Mouse (Mus musculus) 416B (cell line): ENCODE data around the gene Senp2.

Experiments
- DNase-seq: peaks from one replicate; pipeline ENCODE4 v3.0.0; 2011; ENCODE audit warnings: low read depth

Senp2 gene

DNA sequence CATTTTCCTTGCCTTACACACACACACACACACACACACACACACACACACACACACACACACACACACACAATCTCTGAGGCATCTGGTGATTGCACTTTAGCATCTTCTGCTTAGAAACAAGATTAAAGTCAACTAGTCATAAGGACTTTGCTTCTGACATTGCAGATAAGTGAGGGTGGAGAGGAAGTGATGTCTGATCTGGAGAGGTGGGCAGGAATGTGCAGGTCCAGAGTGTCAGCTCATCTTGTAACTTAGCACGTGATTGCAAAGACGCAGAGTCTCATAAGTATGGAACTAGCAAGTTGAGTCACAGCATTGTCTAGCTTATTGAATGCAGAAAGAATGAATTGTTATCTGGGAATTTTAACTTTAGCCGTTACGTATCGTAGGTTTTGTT lies 18.2 kb downstream of the Senp2 start:
- no peak for DNase-seq

DNA sequence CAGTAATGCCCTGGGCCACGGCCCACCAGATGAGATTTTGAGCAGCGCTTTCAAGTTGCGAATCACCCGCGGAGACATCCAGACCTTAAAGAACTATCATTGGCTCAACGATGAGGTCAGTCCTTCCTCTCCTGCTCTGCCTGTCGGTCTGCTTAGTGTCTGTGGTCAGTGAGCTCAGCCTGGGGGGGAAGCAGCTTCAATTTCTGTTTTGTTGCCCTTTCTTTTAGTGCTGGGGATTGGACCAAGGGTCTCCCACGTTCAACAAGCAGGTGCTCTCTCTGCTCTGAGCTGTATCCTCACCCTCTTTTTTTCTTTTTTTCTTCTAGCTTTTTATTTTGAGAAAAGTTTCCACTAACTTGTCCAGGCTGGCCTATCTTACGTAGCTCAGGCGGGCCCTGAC lies 29.3 kb downstream of the Senp2 start:
- peak; percentile 42 for DNase-seq

DNA sequence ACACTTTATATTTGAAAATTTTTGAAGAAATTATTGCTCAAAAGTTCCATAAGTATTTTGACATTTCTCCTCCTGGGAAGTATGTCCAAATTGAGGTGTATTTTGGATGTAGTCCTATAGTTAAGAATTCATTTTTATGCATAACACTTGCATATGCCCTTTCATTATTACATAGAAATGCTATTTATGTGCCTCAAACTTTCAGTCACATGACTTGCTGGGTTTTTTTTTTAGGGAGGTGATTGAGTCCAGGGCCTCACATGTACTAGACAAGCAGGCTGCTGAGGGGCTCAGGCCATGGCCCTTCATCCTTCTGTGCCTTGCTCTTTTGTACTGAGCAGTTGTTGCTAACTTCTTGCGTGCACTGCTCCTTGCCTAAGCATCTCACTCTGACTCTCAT lies 30.7 kb downstream of the Senp2 start:
- DNase-seq = no peak

DNA sequence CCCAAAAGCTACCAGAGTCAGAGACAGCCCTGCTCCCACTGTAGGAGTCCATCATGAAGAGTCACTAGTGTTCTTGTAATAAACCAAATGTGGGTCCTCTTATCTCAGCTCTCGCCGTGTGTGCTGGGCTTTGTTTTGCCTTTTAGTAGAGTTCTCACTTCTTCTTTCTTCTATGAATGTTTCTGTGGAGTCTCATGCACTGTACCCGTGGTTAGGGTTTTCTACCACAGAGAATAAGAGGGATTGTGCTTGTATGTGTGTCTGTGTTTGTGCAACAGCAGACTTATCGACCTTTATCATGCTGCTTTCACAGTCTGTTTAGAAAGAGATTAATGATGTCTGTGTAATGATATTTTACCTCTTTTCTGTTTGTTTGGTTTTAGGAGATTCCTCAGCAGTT lies 34.5 kb downstream of the Senp2 start:
- DNase-seq = no peak

DNA sequence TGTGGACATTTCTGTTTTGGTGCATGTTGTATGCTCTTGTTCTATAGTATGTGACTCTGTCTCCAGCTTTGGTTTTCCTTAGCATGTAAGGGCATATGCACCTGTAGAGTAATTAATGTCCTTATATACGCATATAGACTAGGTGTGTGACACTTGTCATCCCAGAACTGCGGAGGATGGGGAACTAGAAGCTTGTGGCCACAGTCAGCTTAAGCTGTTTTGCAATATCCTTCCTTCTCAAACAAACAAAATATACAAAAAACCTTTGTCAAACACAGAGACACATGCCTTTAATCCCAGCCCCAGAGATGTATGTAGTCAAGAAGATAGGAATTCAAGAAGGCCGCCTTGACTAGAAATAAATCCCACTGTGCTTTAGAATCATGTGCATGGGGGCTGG lies 36.6 kb downstream of the Senp2 start:
- peak; percentile 36 for DNase-seq

DNA sequence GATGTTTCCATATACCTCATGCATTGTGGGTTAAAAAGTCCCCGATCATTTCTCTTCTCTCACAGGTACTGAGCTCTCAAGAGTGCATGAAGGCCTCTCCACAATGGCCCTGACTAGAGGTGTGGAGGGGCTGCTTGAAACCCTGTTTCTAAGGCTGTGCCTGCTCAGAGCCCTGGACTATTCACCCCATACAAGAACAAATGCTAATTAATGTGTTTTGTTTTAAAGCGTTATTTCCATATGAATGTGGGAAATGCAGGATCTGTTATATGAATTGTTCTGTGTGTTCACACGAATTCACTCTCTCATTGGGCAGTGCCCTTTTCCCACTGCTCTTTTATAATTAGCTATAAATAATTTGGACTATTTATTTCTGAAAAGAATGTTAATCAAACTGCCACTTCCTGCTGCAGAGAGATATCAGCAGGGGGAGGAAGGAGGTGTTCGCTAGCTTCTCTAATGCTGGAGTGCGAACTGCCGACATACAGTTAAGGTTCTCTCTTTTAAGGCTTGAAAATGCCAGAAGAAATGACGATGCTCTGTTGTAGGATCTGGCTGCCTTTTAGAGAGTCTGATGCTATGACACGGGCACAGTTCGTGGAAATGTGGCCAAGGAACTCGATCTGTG lies 37.6 kb downstream of the Senp2 start:
- DNase-seq = no peak

DNA sequence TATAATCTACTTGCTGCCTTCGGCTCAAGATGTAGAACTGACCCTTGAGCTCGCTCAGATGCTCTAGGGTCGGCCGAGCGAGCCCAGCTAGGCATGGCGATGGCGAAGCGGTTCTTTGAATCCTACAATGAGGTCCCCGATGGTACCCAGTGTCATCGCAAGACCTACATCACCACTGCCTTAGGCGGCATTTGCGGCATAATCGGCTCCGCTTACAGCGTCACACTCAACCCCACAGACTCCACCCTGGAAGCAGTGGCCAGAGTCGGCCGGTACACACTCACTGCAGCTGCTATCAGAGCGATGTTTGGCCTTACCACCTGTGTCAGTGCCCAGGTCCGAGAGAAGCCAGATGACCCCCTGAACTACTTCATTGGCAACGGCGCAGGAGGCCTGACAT lies 44.1 kb downstream of the Senp2 start:
- no peak for DNase-seq

DNA sequence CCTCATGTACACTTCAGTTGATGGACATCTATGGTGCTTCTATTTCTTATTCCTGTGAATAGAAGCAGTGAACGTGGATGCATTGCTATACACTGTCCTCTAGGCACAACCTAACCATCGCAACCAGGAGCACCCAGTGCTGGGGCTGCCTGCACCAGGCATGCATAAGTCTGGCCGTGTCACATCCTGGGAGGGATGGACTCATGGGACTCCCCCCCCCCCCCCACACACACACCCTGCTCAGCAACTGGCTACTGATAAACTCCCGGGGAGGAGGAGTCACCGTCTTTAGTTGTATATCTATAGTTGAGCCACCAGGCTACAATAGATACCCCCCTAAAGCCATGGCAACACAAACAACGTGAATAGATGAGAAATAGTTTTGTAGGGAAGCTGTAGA lies 48.2 kb downstream of the Senp2 start:
- no peak for DNase-seq

DNA sequence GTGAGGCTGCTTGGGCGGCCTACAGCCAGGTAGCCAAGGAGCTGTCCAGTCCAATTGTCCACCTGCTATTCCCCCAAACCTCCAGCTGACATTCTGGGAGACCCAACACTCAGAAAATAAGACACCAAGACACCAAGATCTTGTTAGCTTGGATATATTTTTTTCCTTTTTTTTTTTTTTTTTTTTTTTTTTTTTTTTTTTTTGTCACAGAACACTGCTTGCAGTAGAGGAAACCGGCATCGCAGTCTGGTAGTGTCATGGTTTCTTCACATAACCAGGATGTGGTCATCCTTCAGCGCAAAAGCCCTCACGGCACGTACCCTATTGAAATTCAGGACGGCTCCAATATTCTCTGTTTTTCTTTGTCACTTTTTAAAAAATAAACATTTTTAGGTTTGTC lies 49.6 kb downstream of the Senp2 start:
- DNase-seq = no peak

DNA sequence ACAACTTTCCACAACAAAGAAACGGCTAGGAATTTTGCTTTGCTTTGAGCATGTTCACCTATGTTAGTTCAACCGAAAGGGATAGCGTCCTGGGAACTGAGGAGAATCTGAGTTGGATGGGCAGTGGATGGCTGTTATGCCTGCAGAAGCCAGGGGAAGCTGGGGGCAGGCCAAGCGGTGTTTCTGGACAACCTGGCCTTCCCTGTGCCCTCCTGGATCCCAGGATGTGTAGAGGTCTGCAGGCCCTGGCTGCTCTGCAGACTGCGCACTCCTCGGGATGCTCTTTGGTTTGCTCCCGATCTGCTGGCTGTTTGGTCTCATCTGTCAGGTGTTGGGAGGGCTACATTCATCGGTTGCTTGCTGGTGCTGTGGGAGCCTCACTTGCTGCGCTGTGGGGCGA lies 51.1 kb downstream of the Senp2 start:
- no peak for DNase-seq

DNA sequence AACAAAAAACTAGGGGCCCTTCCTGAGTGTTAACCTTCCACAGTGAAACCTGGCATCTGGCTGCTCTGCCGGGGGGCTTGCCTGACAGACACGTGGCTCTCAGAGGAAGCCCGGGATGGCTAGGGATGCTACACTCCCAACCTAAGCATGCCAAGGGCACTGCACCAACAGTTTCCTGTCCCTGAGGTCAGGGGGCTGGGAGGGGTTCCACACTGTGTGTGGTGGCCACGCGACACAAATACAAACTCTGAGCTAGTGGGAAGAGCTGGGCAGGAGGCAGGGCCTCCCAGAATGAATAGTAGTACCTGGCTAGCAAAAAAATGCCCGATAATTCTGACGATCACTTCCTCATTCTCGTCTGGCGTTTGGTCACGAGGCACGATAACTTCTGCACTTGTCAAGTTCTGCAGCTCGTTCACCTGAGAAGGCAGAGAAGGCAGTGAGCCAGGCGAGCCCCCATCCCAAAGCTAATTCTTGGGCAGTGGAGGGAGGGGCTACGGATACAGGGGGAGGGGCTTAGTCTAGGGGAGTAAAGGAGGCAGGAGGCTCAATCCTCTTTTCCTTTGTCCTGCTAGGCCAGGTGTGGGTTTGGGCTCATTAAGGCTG lies 52.4 kb downstream of the Senp2 start:
- peak; percentile 61 for DNase-seq

DNA sequence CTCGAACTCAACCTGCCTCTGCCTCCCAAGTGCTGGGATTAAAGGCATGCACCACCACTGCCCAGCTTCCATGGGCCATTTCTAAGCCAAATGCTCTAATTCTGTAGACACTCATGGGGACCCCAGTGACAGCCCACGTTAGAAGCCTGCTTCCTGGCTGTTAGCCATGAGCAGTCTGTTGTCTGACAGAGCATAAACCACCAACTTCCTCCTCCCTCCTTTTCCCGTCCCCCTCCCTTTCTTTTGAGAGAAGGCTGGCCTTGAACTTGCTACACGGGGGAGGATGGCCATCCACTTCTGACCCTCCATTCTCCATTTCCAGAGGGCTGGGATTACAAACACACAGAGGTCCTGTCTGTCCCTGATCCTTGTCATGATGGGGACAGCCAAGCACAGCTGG lies 53.0 kb downstream of the Senp2 start:
- peak; percentile 73 for DNase-seq

DNA sequence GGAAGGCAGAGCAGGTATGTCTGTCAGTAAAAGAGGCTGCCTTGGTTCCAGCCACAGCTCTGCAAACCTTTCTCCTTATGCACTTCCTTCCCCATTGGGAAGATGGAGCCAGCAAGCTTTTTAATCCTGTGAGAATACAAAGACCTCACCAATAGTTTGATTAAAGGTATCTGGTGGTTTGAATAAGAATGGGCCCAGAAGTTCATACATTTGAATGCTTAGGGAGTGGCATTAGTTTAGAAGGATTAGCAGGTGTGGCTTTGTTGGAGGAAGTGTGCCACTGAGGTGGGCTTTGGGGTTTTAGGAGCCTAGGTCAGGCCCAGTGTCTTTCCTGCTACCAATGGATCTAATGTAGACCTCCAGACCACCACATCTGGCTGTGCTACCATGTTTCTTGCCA lies 56.3 kb downstream of the Senp2 start:
- DNase-seq = no peak

DNA sequence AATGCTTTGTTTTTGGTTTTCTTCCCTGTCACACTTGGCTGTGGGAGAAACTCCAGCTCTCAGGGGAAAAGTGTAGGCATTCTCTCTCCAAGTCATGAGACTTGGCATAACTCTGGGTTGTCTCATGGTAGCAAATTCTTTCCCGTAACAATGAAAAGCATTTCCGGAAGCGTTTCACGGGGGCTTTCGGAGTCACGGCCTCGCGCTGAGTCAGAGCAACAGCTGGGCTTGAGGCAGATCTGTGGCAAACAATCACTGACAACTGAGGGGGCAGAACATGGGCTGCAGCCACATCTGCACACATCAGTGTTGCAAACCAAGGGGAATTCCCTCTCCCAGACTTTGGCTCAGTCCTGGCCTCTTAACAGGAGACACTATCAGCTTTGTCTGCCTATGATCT lies 58.1 kb downstream of the Senp2 start:
- no peak for DNase-seq

DNA sequence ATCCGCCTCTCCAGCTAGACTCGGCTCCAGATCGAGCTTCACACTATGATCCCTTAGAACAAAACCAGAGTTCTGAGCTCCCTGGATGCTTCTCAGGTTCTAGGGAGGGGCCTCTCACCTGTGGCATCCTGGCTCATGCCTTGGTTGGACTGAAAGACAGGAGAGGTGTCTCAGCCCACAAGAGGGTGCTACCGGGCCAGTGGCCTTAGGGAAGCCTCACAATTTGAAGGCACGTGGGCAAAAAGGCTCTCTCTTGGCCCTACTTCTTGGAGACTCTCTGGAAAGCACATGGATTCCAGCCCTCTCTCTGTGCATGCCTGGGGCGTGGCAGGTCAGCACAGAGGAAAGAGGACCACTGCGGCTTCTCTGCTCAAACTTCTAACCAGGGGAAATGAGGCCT lies 62.1 kb downstream of the Senp2 start:
- DNase-seq = peak; percentile 30

DNA sequence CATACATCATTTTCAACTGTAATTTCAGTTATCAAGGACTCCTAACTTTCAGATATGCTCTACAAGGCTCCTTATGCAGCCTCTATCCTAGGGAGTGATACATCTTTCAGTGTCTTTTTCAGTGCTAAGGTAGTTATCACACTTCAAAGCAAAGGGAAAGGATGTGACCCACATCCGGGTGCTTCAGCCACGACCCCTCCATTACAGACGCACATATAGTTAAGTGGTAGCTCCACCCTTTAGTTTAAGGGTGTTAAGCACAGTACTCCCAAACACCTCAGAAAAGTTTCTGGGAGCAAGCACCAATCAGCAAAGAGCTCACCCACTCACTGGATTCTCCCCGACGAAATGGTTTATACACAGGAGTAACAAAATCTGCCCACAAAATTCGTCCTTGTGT lies 65.8 kb downstream of the Senp2 start:
- DNase-seq = no peak

DNA sequence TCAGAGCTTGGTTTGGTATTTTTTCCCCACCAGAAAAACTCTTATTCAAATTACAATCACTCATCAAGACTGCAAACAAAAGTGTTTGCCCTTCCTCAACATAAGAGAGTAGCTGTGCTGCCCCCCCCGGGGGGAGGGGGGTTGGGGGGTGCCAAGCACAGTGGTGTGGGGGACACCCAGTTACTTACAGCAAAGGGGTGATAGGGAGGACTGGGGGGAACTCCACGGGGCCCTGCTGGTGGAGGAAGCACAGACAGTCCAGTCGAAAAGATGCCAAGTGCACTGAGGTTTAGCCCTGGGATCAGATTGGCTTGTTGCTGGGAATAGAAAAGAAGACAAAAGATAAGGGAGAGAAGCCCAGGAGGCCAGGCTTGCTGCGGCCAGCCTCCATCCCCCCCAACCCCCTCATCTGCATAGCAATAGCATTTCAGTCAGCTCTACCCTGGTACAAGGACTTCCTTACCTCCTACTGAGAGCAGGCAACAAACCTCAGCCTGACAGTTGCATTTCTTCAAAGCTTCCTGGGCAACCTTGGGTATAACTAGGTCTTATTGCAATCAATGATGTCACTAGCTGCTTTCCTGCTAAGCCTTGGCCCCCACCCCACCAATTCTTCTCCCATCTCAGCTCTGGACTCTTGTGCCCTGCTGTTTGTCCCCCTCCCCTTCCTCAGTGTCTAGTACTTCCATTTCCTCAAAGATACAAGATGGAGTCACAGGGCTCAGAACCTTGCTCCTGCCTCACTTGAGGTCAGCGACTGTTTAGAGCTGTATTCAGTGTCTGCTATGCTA lies 66.7 kb downstream of the Senp2 start:
- no peak for DNase-seq

DNA sequence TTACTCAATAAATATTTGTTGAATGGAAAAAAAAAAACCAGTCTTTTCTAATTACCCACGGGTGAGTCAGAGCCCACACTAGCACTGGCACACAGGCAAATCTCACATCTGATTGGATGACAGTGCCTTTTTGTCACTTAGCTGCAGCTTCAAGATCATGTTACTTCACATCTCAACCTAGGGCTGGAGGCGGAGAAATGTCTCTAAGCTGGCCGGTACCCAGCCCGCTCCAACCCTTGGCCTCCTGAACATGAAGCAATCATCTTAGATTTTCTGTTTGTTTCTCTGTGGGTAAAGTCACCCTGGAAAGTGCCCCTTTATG lies 67.3 kb downstream of the Senp2 start:
- DNase-seq = peak; percentile 92

DNA sequence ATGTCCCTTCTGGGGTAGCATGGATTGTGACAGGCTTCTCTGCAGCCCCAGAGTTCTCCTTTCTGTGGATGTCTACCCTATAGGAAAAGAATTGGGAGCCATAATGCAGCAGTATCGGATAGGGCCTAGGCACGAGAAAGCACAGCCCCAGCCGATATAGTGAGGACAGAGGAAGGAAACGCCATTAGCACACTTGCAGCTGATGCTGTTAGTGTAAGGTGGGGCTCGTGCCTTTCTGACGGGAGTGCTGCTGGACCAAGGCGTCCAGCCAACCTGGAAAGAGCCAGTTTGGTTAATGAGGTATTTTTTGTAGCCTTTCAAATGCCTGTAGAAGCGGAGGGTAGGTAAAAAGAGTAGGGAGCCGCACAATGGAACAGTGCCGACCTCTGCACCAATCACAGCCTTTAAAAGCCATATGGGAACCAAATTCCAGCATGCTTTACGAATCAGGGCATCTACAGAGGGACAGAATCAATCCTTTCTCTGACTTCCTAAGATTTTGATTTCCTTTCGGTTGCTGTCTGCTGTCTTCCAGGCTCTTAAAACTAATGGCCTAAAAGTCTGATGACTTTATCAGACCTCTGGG lies 70.9 kb downstream of the Senp2 start:
- DNase-seq = no peak

DNA sequence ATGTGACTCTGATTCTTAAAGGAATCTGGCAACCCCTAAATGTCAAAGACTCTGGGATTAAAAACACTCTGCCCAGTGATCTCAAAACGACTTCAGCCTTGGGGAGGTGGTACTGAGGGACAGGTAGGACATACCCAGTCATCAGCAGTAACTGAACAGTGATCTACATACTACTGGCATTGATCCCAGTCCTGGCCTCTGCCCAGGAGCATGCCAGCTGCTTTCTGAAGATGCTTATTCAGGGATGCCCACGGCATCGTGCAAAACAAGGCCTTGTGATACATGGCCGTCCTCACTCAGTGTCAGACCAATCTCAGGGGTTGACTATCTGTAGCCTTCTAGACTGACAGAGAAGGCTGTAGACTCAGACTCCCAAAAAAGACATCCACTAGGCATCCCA lies 76.1 kb downstream of the Senp2 start:
- DNase-seq = no peak

DNA sequence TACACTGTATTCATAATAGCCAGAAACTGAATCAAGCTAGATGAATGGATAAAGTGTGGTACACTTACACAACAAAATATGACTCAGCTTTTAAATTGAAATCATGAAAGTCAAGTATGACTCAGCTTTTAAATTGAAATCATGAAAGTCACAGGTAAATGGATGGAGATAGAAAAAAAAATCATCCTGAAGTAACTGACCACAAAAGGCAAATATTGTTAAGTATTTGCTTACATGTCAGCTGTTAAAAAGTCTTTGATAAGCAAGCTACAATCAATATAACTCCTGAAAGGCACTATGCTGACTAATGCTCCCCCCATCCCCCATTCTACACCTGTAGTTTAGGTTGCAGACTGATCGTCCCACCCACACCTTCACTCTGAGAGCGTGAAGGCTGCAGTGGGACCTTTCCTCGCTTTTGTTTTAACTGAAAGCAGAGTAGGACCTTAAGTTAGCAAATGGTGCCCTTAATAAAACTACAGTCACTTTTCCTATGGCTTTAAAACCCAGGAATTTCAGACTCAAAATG lies 82.0 kb downstream of the Senp2 start:
- DNase-seq = peak; percentile 20

DNA sequence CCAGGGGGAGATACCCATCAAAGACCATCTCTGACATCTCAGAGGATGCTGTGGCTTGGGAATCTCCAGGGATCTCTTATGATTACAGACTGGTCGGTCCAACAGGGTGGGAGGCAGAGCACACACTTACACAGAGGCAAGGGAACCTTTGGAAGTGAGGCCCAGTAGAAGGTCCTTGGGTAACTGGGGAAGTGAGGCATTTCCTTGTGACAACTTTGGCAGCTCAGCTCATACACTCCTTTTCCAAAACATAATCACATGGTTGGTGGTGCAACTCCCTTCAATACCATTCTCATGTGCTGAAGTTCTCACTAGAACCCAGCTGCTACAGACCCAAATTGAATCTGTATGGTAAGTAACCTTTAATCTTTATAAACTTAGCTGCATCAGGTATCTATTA lies 86.5 kb downstream of the Senp2 start:
- peak; percentile 78 for DNase-seq

DNA sequence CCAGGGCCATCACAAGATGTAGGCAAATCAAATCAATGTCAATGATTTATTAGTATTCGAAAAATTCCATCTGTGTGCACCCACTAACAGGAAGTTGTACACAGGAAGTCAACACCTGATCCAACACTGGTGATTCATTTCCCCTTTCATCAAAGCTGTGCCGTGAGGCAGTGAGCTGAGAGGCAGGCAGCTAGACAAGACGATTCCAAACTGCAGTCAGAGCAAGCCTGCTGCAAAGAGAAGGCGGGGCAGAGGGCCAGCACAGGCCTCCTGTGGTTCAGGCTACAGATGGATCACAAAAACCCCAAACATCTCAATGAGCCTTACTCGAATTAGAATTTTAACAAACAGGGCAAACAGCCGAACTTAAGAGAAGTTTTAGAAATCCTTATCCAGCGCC lies 88.4 kb downstream of the Senp2 start:
- peak; percentile 46 for DNase-seq
